Mouse (Mus musculus) olfactory bulb, adult 2 months (tissue): ENCODE measurements around the gene Fahd1.

Experiments
- CTCF ChIP-seq: fragments of 200-500 bp; IDR thresholded peaks from 2 replicates; pipeline ENCODE4 v1.5.1; 2012; ENCODE audit warnings: low read depth, mild to moderate bottlenecking, low read length, moderate library complexity; ENCODE audit not compliant: insufficient read depth
- POLR2A ChIP-seq: fragments of 200-500 bp; IDR thresholded peaks from 2 replicates; pipeline ENCODE4 v1.6.1; 2012; ENCODE audit warnings: mild to moderate bottlenecking, low read depth, low read length, moderate library complexity; ENCODE audit not compliant: insufficient read depth

DNA sequence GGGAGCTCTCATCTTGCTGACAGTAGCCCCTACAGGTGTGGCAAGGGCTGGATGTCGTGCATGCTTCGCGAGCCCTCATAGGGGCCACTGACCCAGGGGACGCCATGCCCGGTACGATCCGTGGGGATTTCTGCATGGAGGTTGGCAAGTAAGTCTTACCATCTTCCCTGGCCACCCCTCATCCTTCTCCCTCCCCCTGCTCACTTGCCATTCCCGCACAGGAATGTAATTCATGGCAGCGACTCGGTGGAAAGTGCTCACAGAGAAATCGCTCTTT lies 46.8 kb upstream of the Fahd1 start:
- no peak for TF ChIP-seq CTCF
- TF ChIP-seq POLR2A = no peak
